Mouse (Mus musculus) olfactory bulb, adult 2 months (tissue): ENCODE measurements around the gene Ppp2r3a.

ENCODE experiments used
- CTCF ChIP-seq: fragments of 200-500 bp; IDR thresholded peaks from 2 replicates; pipeline ENCODE4 v1.5.1; 2012; ENCODE audit warnings: low read depth, mild to moderate bottlenecking, low read length, moderate library complexity; ENCODE audit not compliant: insufficient read depth
- POLR2A ChIP-seq: fragments of 200-500 bp; IDR thresholded peaks from 2 replicates; pipeline ENCODE4 v1.6.1; 2012; ENCODE audit warnings: mild to moderate bottlenecking, low read depth, low read length, moderate library complexity; ENCODE audit not compliant: insufficient read depth

GRCm38 (mm10) chr9:101065076-101065602, 186.5 kb downstream of the Ppp2r3a start:
- TF ChIP-seq CTCF (no peak), POLR2A (no peak)
